Mouse (Mus musculus) CH12.LX (cell line): ENCODE results near the gene Calcrl.

Experiments used
- BHLHE40 ChIP-seq: IDR thresholded peaks from 2 replicates; pipeline ENCODE4 v1.6.1; 2011; ENCODE audit warnings: mild to moderate bottlenecking, low read depth, low read length, improper control_type of control experiment
- CTCF ChIP-seq, 2 experiments: IDR thresholded peaks in 1 of 2; conservative IDR thresholded peaks in 1 of 2; 2 replicates each; pipeline ENCODE4 v1.5.1; 2011 to 2012; ENCODE audit warnings: low read depth in 2 of 2, low read length in 2 of 2, improper control_type of control experiment in 1 of 2, inconsistent platforms in 1 of 2, mild to moderate bottlenecking in 1 of 2, moderate library complexity in 1 of 2
- KAT2A ChIP-seq: IDR thresholded peaks from 2 replicates; pipeline ENCODE4 v1.6.1; 2012; ENCODE audit warnings: low read length, improper control_type of control experiment, inconsistent platforms; ENCODE audit not compliant: insufficient replicate concordance
- POLR2A ChIP-seq: IDR thresholded peaks from 2 replicates; pipeline ENCODE4 v1.6.1; 2011; ENCODE audit warnings: low read depth, mild to moderate bottlenecking, improper control_type of control experiment, low read length
- TCF12 ChIP-seq: IDR thresholded peaks from 2 replicates; pipeline ENCODE4 v1.6.1; 2014; ENCODE audit warnings: low read depth, mild to moderate bottlenecking, inconsistent platforms, low read length, improper control_type of control experiment
- ZKSCAN1 ChIP-seq: IDR thresholded peaks from 2 replicates; pipeline ENCODE4 v1.6.1; 2012; ENCODE audit warnings: low read depth, inconsistent platforms, low read length, improper control_type of control experiment, borderline replicate concordance

DNA sequence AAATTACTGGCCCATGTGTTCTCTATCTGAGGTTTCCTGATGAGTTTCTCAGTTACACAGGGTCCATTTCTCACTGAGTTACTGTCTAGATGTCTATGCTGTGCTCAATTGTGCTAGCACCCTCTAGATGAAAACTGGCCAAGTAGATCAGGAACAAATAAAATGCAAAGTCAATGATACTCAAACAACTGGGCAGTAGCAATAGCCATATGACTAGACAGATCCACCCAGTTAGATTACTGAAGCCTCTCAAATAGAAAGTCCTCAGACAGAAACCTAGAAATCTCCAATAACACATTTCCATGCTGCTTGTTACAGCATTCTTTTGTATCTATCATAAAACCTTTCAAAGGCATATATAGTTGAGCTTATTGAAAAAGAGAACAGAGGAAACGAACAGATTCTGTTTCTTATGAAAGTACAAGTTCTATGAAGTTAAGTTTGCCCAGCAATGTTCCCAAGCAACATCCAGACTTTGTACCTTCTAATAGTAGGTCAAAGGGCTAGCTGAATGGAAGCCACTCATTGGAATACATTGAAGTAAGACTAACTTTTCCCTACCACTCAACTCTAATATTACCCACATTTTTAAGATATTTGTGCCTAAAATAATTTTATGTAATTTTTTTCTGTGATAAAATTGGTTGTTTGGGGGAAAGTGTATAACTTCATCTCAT lies 87.3 kb downstream of the Calcrl start:
- no peak for TF ChIP-seq KAT2A
- TF ChIP-seq BHLHE40 = no peak
- TF ChIP-seq TCF12 = no peak
- no peak for TF ChIP-seq CTCF (conservative IDR thresholded peaks at IDR 0.05 in 1 of 2, IDR thresholded peaks at IDR 0.05 in 1 of 2; ENCODE audit: low read depth in 2 of 2, low read length in 2 of 2)
- TF ChIP-seq POLR2A = no peak
- TF ChIP-seq ZKSCAN1 = no peak
